Mouse (Mus musculus) left cerebral cortex, adult 8-10 months (tissue): Measurements from ENCODE around the gene Fcamr. TPM values are rescaled to one million over a fixed set of nuclear protein-coding genes. Genes with fewer than 3 reads are reported as not detected.

Experiments
- DNase-seq, 2 experiments: peaks; one replicate each; pipeline ENCODE4 v3.0.0; 2022; ENCODE audit warnings: low spot score in 2 of 2
- total RNA-seq, 4 experiments: library from RNA; stranded (reverse); gene quantifications; 2 replicates each; pipeline ENCODE4 v1.2.4; 2022

Fcamr gene
- total RNA-seq, 4 experiments from 2014 or later, result not detected

DNA sequence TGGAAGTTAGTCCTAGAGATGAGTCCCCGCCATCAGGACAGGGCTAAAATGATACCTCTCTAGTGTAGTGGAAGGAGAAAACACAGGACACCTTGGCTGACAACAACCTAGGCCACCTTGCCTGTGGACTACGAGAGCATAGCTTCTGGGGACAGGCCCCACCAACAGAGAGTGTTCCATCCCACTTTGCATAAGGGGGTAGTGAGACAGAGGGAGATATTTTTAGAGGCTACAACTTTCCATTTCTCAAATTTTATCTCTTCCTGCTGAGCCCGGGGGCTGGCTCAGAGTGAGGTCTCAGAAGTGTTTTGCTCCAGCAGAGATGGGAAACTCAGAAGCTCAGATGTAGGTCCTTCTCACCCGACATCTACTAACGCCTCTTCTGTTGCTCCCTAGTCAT lies 49.7 kb downstream of the Fcamr start:
- DNase-seq, result no peak

DNA sequence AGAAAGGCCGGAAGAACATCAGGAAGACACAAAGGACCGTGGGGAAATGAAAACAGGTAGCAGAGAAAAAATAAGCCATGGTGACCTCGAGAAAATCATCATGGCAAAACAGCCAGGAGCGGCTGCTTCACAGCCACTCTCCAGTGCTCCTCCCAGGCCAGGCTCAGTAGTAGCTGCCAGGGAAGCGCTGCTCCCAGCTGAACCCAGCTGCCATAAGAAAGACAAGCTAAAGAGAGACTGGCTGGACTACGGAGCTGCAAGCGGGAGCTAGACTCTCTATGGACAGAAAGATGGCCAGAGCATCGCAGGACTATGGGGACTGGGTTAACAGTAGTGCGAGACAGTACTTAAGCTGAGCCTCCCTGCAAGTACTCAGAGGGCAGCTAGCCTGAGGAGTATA lies 54.1 kb downstream of the Fcamr start:
- no peak for DNase-seq

DNA sequence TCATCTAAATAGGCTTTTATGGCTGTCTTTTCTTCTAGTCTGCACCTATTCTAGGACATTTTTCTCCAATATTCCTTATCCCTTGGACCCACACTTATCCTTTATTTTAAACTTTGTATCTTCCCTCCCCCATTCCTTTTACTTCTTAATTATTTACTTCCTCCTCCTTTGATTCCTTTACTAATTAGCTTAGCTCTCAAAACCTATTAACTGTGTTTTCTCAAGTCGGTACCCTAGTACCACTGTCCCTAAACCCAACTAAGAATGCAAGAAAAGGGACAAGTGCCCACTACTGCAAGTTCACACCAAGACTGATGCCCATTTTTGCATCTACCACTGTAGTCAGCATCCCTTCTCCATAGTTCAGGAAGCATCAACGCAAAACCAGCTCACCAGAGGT lies 55.0 kb downstream of the Fcamr start:
- DNase-seq, result no peak

DNA sequence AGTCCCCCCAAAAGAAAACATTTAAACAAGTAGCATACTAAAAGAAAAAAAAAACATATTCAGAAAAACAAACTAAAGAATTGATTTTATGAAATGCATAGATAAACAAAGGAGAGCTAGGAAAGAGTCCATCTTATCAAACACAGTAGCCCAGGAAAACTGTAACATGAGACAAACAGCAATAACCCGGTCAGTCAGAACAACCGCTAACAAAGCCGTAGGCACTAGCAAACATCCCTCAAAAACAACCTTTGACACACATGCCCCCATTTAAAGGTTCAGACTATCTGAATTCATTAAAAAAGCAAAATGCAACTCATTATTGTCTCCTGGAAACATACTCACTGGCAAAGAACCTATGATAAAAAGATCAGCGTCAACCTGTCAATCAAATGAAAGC lies 56.8 kb downstream of the Fcamr start:
- DNase-seq, result no peak

DNA sequence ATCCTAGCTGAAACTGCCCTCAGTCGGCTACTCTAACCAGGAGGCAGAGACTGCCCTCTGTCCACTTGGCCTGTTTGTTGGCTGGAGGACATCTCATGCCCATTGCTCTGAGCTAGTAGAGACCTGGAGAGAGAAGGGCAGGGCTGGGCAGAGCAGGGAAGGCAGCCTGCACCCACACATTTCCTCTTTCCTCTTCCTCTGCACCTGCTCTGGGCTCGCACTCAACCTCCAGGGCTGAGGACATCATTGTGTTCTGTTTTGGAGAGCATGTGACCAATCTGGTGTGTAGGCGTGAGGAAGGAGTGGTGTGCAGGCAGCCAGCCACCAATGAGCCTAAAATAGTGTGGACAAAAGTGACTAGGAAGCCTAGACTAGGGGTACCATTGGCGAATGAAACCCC lies 63.5 kb downstream of the Fcamr start:
- DNase-seq, result no peak

Other genes starting within 250 kb of the Fcamr start
- gene Zp3r, start 171.3 kb upstream of the Fcamr start, total RNA-seq, result under 1 TPM in 2 of 4 experiments, not detected in 2; 0.24 to 0.25 TPM
- gene C4bp, start 139.3 kb upstream of the Fcamr start, total RNA-seq, result not detected
- under 1 TPM in 1 of 4 experiments, not detected in 3; 0.22 TPM for gene Gm29427, start 85.1 kb upstream of the Fcamr start, total RNA-seq
- 10 to 100 TPM; 14.2 to 16.7 (median 16.2) TPM for gene Yod1, start 83.6 kb upstream of the Fcamr start, total RNA-seq
- gene Pfkfb2, start 71.6 kb upstream of the Fcamr start, total RNA-seq, result 10 to 100 TPM; 44.4 to 48.1 (median 46.4) TPM
- gene AA986860, start 68.9 kb upstream of the Fcamr start, total RNA-seq, result 1 to 10 TPM; 1.9 to 2.5 (median 2.1) TPM
- under 1 TPM in 1 of 4 experiments, not detected in 3; 0.09 TPM for gene Pigr, start 25.8 kb downstream of the Fcamr start, total RNA-seq
- gene Fcmr, start 64.8 kb downstream of the Fcamr start, total RNA-seq, result under 1 TPM in 1 of 4 experiments, not detected in 3; 0.88 TPM
- not detected for gene Il24, start 86.6 kb downstream of the Fcamr start, total RNA-seq
- not detected for gene Il20, start 110.5 kb downstream of the Fcamr start, total RNA-seq
- not detected for gene Il19, start 139.2 kb downstream of the Fcamr start, total RNA-seq
- not detected for gene Il10, start 218.9 kb downstream of the Fcamr start, total RNA-seq